Mouse (Mus musculus) small intestine, adult 2 months (tissue): ENCODE data around the gene Cib3. TPM values are rescaled to one million over a fixed set of nuclear protein-coding genes. Genes with fewer than 3 reads are reported as not detected.

Experiments
- H3K27ac ChIP-seq: fragments of 200-500 bp; 2 replicates; pipeline ENCODE4 v1.5.1; 2012; ENCODE audit warnings: low read depth, low read length, control low read depth, inconsistent platforms; ENCODE audit not compliant: insufficient read depth
- H3K27me3 ChIP-seq: fragments of 200-500 bp; 2 replicates; pipeline ENCODE4 v1.6.1; 2012; ENCODE audit warnings: mild to moderate bottlenecking, moderate library complexity, low read length, inconsistent platforms; ENCODE audit not compliant: control insufficient read depth, insufficient read depth
- H3K36me3 ChIP-seq: fragments of 200-500 bp; 2 replicates; pipeline ENCODE4 v1.6.1; 2012; ENCODE audit warnings: mild to moderate bottlenecking, low read length, control low read depth, inconsistent platforms; ENCODE audit not compliant: control insufficient read depth, insufficient read depth
- H3K4me1 ChIP-seq: fragments of 200-500 bp; 2 replicates; pipeline ENCODE4 v1.6.1; 2012; ENCODE audit warnings: low read length, inconsistent platforms, mixed read lengths; ENCODE audit not compliant: control insufficient read depth, insufficient read depth, insufficient read length
- H3K4me3 ChIP-seq: fragments of 200-500 bp; 2 replicates; pipeline ENCODE4 v1.5.1; 2012; ENCODE audit warnings: low read depth, mild to moderate bottlenecking, control low read depth, inconsistent platforms, low read length, moderate library complexity
- CTCF ChIP-seq: fragments of 200-500 bp; IDR thresholded peaks from 2 replicates; pipeline ENCODE4 v1.5.1; 2012; ENCODE audit warnings: low read depth, mild to moderate bottlenecking, control low read depth, inconsistent platforms, low read length, moderate library complexity, mixed read lengths; ENCODE audit not compliant: insufficient replicate concordance, insufficient read length; ENCODE audit errors: extremely low read depth
- POLR2A ChIP-seq: fragments of 200-500 bp; IDR thresholded peaks from 2 replicates; pipeline ENCODE4 v1.6.1; 2012; ENCODE audit warnings: low read depth, mild to moderate bottlenecking, control low read depth, inconsistent platforms, low read length, moderate library complexity
- WGBS: fragments of 180-500 bp; shearing (Covaris S2); methylation state at CpG from one replicate; pipeline ENCODE4 v1.1.7; 2018; 5-methylcytosine and 5-hydroxymethylcytosine counted together
- polyA plus RNA-seq: library from polyadenylated mRNA; depleted of rRNA; stranded (reverse); fragments of >200 nt; gene quantifications from 2 replicates; pipeline ENCODE4 v1.2.3, GENCODE M21; 2012; rRNA removed

Cib3 gene
- polyA plus RNA-seq, 1 experiment: not detected

- Histone ChIP-seq H3K4me3 (peak within 1 kb of the TSS; percentile 84), H3K27me3 (no peaks in the 10 kb centered on the region), H3K27ac (peak within 1 kb of the TSS; percentile 94), H3K36me3 (peaks cover 7% of the 10 kb centered on the region), H3K4me1 (peaks cover 16% of the 10 kb centered on the region; the same call in 1 of the 2 replicates)
- no peak for TF ChIP-seq CTCF
- TF ChIP-seq POLR2A: peak; percentile 80
- under 1% methylated on average over 82 of the region's 82 CpGs for WGBS
These were observed 51.6 kb downstream of the Cib3 start, which contains the start of gene Rab8a for GRCm38 (mm10) chr8:72160707-72161697. Rab8a (plus strand) TSS chr8:72161200.

GRCm38 (mm10) chr8:72160007-72160406, 52.6 kb downstream of the Cib3 start:
- 26% methylated on average over 3 of the region's 3 CpGs for WGBS
- Histone ChIP-seq H3K4me1 (peaks cover 16% of the 10 kb centered on the region; the same call in 1 of the 2 replicates), H3K27ac (no peak overlapping the region; the same call in 1 of the 2 replicates), H3K27me3 (no peaks in the 10 kb centered on the region), H3K36me3 (peaks cover 7% of the 10 kb centered on the region), H3K4me3 (no peak overlapping the region)
- TF ChIP-seq POLR2A (no peak), CTCF (no peak)

GRCm38 (mm10) chr8:72158726-72159125, 53.9 kb downstream of the Cib3 start:
- WGBS: 72% methylated on average over 3 of the region's 3 CpGs

GRCm38 (mm10) chr8:72158096-72158495, 54.5 kb downstream of the Cib3 start:
- Histone ChIP-seq H3K27me3 (no peaks in the 10 kb centered on the region), H3K4me3 (no peak overlapping the region), H3K36me3 (peaks cover 6% of the 10 kb centered on the region), H3K4me1 (peaks cover 12% of the 10 kb centered on the region; the same call in 1 of the 2 replicates), H3K27ac (no peak overlapping the region)
- WGBS: 80% methylated on average over 2 of the region's 2 CpGs
- TF ChIP-seq POLR2A (no peak), CTCF (no peak)

More at GRCm38 (mm10) chr8:72158726-72159125, 53.9 kb downstream of the Cib3 start:
- no peak overlapping the region for H3K4me3 ChIP-seq
- TF ChIP-seq CTCF: no peak
- TF ChIP-seq POLR2A: no peak
- H3K27me3 ChIP-seq: no peaks in the 10 kb centered on the region
- H3K4me1 ChIP-seq: peaks cover 16% of the 10 kb centered on the region; the same call in 1 of the 2 replicates
- no peak overlapping the region for H3K27ac ChIP-seq
- H3K36me3 ChIP-seq: peaks cover 3% of the 10 kb centered on the region; the same call in 1 of the 2 replicates

Other genes starting within 250 kb of the Cib3 start
- gene Cyp4f18, start 203.2 kb downstream of the Cib3 start, polyA plus RNA-seq: 7.9 and 8.8 TPM in 2 replicates
- not detected in 2 replicates for gene Olfr372, start 171.6 kb downstream of the Cib3 start, polyA plus RNA-seq
- gene Olfr373, start 129.7 kb downstream of the Cib3 start, polyA plus RNA-seq: not detected in 2 replicates
- gene Olfr374, start 105.8 kb downstream of the Cib3 start, polyA plus RNA-seq: not detected in 2 replicates
- 19.1 and 27.3 TPM in 2 replicates for gene Tpm4, start 77.9 kb downstream of the Cib3 start, polyA plus RNA-seq
- 22.5 and 58.9 TPM in 2 replicates for gene Rab8a, start 51.6 kb downstream of the Cib3 start, polyA plus RNA-seq
- 1.4 and 3.3 TPM in 2 replicates for gene Hsh2d, start 23.2 kb downstream of the Cib3 start, polyA plus RNA-seq
- gene Gm11034, start 799 bp upstream of the Cib3 start, polyA plus RNA-seq: not detected in 2 replicates
- 19.7 and 35.5 TPM in 2 replicates for gene Fam32a, start 6.9 kb upstream of the Cib3 start, polyA plus RNA-seq
- gene Ap1m1, start 27.2 kb upstream of the Cib3 start, polyA plus RNA-seq: 33.6 and 47.4 TPM in 2 replicates
- gene Gm10282, start 92.4 kb upstream of the Cib3 start, polyA plus RNA-seq: 0.41 TPM in 1 of 2 replicates, not detected in the other
- gene Klf2, start 106.2 kb upstream of the Cib3 start, polyA plus RNA-seq: 21.4 and 24.7 TPM in 2 replicates
- gene Eps15l1, start 208.6 kb upstream of the Cib3 start, polyA plus RNA-seq: 14.5 and 27.0 TPM in 2 replicates
- gene Calr3, start 231.0 kb upstream of the Cib3 start, polyA plus RNA-seq: not detected in 2 replicates
- gene 1700030K09Rik, start 231.0 kb upstream of the Cib3 start, polyA plus RNA-seq: 1.8 and 3.2 TPM in 2 replicates